Mouse (Mus musculus): ENCODE results near the gene Sh2d2a.

- TF ChIP-seq CTCF (IDR thresholded peaks at IDR 0.05; ENCODE audit: borderline replicate concordance, insufficient read depth, low read depth, low read length) (no peak), POLR2A (IDR thresholded peaks at IDR 0.05; ENCODE audit: borderline replicate concordance, insufficient read depth, low read length) (no peak)
These were observed 30.4 kb upstream of the Sh2d2a start for GRCm38 (mm10) chr3:87816166-87816565.
